Mouse (Mus musculus) heart, postnatal 4 days (tissue): Measurements from ENCODE around the gene Jpt2. TPM values are rescaled to one million over a fixed set of nuclear protein-coding genes. Genes with fewer than 3 reads are reported as not detected.
A peak's percentile ranks its signal among the peaks of the same experiment; 100 is the strongest.
"Not testable (repeated sequence)": the region's sequence is repeated elsewhere in the genome, so short reads cannot be mapped to it uniquely, and the experiment has no call there.

Experiments
- DNase-seq: peaks from one replicate; pipeline ENCODE4 v3.0.0; 2021
- total RNA-seq, 2 experiments: library from RNA; stranded (reverse); gene quantifications; 2 replicates each; pipeline ENCODE4 v1.2.3; 2021

The Jpt2 gene
- 10 to 100 TPM; 43.6 to 49.9 TPM for total RNA-seq

DNA sequence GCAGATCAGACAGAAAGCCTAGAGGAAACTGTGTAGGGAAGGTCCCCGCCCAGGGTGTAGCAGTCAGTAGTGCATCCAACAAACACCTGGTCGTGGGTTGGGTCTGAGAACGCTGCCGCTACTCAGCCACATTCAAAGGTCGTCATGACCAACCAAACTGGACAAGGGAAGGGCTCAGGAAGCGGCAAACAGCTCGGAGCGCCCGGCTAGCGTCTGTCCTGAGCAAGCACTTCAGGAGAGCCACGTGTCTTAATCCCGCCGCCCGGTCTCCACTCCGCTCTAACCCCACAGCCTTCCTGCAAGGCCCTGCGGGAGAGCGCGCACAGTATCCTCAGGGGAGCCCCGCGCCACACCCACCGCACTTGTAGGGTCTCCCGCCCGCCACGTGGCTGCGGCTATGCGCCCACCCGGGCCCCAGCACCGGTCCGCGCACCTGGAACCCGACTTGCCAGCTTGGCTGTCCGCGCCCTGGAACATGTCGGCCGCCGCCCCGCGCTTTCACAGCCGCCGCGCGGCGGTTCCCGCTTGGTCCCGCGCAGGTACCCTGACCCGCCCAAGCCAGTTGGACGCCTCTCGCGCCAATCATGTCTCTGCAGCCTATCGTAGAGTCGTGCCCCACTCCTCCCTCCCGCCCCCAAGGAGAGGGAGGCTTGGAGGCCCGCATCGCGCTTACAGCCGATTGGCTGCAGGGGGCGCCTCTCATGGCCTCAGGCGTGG, at the start of gene Jpt2:
Jpt2 (minus strand) TSS at position 555 of the 717 bp plus-strand sequence.
- peak; percentile 99 for DNase-seq

DNA sequence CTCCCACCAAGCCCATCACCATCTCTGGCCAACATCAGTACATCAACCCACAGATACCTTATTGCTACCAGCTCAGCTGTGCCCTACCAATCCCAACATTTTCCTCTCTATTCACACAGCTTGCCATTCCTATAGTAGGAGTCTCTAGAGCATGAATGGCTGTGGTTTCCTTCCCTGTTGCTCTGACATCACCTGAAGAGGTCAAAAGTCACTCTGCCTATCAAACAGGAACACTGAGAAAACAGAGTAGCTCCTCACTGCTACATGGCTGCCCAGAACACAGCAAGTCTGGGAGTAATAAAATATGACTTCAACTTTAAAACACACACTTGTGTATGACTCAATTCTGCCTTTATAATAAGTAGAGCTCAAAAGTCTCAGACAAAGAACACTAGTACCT, 47.0 kb upstream of the Jpt2 start:
- DNase-seq: no peak

DNA sequence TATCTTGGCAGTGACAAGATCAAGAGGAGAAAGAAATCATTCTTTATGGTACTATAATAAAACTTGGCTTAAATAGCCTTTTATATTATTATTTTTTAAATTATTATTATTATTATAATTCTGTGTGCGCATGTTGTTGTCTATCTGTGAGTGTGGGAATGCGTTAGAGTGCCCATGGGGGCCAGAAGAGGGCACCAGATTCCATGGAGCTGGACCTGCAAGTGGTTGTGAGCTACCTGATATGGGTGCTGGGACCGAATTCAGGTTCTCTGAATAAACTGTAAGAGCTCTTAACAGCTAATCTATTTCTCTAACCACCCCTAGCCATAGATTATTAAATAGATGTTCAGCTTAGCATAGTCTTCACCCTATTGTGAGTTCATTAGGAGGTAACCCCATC, 44.6 kb upstream of the Jpt2 start:
- no peak for DNase-seq

DNA sequence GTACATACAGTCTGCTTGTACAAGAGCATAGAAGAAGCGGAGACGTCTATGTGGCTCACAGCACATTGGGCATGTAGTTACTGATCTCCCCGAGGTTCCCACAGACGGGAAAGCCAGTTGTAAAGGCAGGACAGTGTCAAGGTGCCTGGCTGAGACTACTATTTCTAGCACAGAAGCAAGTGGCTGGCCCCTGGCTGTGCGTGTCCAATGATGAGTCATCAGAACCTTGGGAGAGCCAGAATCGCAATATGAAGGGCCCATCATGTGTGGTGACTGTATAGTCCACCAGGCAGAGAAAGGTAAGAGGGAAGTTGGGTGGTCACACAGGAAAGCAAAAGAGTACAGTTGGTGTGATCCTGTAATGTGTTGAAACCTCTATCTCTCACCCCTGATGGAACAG, 34.2 kb upstream of the Jpt2 start:
- DNase-seq: no peak

DNA sequence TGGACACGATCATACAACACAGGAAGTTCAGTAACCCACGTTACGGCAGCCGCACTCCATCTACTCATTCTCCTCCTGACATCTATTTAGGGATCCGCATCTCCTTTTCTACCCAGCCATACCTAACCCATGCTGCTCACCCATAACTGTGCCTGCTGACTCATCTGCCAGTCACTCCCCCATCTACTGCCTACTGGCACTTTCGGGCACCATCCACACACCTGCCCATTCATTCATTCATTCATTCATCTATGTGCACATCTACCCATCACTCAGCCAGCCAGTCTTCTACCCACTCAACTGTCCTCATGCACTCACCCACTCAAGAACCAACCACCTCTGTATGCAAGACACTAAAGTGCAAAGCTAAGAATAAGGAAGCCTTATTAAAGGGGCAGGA, 26.7 kb upstream of the Jpt2 start:
- DNase-seq: no peak

DNA sequence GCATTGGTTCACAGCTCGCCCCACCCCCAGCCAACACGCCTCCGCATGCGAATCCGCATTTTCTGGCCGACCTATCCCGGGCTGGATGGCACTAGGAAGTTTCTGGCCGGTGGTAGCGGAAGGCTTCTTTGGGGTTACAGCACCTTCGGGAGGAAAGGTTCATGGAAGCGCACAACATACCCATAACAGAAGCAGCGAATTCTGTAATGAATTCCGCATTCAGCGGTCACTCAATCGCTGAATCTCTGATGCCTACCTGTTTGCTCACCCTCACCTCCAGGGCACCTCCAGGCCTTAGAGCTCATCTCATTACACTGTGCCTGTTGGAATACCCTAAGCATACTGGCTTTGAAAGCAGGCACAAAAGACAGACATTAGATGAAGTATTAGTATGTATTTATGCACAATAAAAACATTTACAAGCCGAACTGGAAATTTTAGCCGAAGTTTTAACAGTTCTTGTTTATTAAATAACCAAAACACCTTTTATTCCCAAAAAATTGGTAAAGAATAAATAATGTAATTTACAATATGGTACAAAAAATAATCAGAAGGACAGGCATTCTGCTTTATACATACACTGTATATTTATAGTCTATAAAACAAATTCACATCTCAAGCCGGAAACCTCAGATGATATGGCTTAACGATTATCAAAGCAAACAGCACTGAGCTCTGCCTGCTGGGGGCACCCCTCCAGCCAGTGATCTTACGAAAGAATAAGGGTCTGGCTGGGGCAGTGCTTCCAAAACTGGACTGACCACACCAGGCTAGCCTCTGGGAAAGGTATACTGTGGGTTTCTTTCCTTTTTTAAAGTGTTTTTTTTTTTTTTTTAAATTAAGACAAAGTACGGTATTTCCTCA, 595 bp upstream of the Jpt2 start:
- no peak for DNase-seq

DNA sequence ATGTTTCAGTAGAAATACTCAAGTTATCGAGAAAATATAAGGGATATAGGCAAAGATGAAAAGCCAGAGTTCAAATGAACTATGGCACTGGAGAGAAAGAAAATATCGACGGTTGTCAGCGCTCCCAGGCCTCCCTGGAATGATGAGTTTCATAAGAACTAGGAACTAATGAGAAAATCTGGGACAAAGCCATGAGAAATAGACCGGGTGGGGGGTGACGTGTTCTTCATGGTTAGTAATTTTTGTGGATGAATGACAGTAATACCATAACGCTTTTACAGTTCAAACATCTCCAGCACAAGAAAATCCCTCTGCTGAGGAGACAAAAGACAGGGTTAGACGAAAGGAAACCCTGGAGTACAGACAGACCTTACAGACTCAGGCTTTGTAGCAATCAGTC, 1.1 kb downstream of the Jpt2 start:
- DNase-seq: no peak

DNA sequence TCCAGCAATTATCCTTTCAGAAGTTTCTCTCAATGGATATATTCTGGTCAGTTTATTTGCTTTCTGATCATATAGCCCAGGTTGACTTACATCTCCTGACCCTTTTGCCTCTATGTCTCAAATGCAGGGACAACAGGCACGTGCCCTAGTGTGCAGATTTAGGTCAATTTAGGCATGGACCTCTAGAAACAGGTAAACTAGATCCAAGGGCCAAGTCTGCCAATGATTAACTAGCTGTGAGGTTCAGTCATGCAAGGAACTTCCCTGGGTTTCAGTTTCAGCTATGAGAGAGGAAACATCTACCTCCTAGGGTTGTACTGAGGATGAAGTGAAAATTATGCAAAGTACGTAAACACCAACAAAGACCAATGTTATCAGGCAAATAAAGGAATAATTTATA, 7.2 kb downstream of the Jpt2 start:
- no peak for DNase-seq

DNA sequence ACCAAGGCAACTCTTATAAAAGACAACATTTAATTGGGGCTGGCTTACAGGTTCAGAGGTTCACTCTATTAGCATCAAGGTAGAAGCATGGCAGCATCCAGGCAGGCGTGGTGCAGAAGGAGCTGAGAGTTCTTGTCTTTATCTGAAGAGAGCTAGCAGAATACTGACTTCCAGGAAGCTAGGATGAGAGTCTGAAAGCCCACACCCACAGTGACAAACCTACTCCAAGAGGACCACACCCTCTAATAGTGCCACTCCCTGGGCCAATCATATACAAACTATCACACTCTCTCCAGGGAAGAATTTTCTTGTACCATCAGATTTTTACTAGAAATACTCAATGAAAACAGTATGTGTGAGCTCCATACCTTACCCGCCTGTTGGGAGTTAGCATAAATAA, 9.8 kb downstream of the Jpt2 start:
- DNase-seq: no peak

DNA sequence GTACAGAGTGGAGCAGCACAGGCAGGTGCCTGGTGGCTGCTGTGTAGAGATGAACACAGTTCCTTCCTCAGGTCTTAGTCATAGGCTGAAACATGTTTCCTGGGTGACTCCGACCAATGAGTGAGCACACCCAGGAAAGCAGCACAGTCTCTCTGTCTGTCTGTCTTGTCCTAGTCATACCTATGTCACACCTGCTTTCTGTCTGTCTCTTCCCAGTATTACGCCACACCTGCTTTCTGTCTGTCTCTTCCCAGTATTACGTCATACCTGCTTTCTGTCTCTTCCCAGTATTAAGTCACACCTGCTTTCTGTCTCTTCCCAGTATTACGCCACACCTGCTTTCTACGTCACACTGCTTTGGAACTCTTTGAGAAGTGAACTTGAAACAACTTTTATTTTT, 12.3 kb downstream of the Jpt2 start:
- DNase-seq: no peak

DNA sequence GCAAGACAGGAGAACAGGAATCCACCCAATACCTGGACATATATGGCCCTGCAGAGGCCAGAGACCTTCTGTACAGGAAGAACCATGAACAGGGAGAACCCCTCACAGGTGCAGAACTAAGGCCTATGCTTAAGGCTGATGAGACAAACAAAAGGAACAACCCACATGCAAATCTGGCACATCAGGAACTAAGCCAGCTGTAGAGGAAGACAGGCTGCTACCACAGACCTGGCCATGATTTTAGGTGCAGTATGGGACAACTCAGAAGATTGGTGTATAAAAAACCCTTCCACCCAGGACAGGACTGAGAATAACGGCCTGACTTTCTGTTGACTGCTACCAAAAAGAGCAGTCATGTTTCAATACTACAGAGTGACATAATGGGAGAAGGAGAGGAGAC, 16.9 kb downstream of the Jpt2 start:
- not testable (repeated sequence) for DNase-seq

DNA sequence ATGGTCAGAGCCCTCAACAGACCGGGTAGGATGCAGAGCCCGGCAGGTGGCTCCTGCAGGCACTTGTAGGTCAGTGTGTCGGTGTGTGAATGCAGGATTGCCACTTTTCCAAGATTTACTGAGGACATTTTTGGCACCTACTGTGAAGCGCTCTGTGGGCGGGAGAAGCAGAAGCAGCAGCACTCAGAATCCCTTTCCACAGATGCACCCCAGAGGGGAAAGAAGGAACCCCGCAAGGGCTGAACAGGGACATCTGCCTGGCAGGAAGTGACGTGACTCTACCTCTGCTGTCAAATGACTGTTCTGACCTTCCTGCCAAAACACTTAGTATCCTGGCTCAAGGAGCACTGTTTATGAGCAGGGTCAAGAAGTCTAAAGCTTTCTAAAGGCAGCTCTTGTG, 17.5 kb downstream of the Jpt2 start:
- no peak for DNase-seq

DNA sequence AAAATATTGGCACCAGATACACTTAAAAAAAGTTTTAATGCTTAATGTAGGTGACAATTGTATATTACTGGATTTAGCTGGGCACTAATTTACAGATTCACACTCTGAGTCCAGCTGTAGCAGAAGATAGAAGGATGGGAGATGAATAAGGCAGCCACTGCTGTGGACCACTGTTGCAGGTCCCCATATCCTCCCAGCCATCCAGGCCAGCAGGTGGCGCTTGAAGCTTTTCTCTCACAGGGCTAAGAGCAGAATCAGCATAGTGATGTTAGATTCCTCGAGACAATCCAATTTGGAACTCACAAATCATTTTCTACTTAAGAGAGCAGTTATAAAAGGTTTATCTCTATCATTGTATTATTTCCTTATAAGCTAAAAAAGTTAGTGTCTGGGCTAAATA, 18.0 kb downstream of the Jpt2 start:
- peak; percentile 61 for DNase-seq

DNA sequence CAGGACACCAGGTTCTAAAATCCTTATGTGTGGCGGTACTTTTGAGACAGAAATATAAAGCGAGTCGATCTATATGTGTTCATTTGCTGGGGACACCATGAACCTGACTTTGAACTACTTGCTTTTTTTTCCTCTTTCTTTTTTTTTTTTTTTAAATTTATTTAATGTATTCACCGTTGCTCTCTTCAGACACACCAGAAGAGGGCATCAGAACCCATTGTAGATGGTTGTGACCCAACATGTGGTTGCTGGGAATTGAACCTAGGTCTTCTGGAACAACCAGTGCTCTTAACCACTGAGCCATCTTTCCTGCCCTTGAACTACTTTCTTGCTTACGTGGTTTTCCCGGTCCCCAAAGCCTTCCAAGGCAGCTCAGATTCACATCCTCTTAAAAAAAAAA, 23.2 kb downstream of the Jpt2 start:
- no peak for DNase-seq

DNA sequence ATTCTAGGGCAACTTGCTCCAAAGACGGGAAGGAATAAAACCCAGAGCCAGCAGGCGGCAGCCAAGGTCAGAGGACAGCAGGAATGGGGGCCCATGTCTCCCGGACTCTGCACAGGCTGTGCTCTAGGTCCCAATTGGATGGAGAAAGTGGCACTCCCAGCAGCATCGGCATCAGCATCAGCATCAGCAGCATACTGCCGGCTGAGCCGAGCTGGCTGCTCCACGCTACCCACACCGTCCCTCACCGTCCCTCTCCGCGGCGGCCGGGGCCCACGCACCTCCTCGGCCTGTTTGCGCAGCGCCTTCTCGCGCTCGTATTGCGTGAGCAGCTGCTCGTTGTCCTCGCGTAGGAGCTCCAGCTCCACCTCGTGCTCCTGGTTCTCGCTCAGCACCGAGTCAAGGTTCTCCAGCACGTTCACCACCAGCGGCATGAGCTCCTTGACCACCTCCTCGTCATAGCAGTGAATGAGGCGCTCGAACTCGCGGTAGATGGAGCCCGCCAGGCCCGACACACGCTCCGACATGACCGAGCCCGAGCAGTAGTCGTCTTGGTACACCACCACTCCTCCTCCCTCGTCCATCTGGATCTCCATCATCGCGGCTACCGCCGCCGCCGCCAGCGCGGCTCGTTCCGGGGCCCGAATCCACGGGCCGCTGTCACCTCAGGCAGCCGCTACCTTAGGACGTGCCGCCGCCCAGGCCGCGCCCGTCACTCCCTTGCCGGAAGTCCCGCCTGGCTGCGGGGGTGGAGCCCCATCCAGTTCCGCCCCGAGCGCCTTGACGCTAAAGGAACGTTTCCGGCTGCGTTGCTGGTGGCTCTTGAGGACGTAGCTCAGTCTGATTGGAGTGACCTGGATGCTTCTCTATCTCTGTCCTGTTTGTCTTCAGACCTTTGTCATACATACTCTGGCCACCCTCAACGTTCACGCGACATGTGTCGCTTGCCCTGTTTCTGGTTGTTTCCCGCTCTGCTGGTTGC, 23.9 kb downstream of the Jpt2 start, which contains the start of gene Mapk8ip3:
Mapk8ip3 (minus strand) TSS at position 719 of the 979 bp plus-strand sequence.
- peak; percentile 97 for DNase-seq

DNA sequence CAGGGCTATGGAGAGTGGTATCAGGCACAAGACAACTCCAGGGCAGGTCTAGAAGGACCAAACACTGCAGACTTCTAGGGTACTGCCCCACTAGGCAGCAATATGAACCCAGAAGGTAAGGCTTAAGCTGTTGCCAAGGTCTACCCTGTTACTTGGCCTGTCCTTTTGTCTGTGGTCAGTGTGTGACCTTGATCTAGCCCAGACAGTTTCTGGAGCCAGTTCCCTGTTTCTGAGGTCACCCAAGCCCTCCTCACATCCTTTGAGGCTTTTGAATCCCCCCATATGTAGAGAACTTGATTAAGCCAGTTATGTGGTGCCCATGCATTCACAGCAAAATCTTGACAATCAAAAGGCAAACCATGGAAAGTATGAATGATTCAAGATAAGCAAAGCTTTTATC, 24.8 kb downstream of the Jpt2 start:
- no peak for DNase-seq

DNA sequence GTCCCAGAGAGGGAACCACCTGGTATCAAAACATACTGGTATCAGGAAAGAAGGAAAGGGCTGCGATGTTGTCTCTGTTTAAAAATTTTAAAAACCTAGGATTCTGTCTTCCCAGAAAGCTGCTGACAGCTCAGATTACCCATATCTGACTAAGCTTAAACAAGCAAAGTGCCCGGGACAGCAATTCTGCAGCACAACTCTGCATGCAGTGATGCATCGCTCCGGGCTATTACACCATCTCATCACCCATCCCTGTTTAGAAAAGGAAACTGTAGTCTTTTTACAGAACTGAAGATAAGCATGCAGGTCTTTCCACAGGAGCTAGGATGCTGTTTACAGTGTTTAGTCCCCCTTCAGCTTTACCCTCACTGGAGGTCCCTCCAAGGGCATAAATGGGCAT, 25.6 kb downstream of the Jpt2 start:
- no peak for DNase-seq

DNA sequence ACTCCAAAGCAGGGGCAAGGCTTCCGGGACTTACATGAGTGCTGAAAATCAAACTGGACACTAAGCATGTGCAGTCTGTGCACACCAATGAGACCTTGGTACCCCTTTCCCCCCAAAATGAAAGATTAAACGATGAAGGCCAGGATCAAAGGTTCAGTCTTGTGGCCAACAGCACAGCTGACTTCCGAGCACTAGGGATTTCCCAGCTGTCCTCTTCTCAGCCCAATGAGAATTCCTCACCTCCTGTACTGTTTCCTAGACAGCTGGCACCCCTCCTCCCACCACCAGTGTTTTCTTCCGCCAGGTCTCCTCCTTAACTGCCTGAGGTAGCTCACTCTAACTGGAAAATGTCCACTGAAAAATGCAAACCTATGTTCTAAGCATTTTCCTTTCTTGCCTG, 27.3 kb downstream of the Jpt2 start:
- no peak for DNase-seq

DNA sequence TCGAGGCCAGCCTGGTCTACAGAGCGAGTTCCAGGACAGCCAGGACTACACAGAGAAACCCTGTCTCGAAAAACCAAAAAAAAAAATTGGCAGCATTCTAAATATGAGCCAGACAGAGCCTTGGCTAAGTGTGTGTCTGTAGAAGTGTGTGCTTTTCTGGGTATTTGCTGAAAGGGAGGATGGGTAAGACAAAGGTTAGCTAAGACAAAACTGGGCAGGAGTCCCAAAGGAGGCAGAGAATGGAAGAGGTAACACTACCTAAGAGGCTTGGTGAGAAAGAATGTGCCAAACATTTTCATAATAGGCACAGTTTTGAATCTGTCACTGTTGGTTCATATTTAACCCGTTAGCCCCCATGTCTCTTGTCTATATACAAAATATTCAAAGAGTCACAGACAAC, 28.1 kb downstream of the Jpt2 start:
- no peak for DNase-seq

DNA sequence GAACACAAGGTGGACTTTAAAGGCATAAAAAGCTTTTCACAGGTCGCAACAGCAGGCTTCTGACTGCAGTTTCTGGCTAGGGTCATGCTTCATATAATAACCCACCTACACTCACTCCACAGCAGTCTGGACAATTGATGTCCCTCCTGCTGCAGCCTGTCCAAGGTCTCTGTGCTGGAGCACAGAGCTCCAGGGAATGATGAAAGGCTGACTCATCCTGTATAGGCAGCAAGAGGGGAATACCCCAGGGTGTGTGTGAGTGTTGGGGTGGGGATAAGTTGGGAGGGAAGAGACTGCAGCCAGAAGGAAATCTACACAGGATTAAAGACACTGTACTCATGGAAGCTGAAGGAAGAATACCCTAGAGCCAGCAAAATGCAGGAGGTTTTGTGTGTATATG, 31.0 kb downstream of the Jpt2 start:
- DNase-seq: no peak

DNA sequence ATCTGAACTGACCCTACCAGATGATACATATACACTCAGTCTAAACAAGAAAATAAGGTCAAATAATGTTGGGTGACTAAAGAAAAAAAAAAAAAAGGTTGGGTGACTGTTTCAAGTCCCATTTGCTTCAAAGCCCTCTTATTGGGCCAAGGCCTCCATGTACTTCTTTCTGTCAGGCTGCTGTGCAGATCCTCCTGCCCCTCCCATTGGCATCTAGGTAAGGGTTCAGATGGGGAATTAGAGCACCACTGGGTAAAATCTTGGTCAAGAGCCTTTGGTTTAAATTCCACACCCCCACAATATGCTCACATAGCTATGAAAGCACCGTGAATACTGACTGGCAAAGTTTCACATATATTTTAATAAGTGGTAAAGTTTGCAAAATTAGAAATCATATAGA, 37.2 kb downstream of the Jpt2 start:
- DNase-seq: no peak

DNA sequence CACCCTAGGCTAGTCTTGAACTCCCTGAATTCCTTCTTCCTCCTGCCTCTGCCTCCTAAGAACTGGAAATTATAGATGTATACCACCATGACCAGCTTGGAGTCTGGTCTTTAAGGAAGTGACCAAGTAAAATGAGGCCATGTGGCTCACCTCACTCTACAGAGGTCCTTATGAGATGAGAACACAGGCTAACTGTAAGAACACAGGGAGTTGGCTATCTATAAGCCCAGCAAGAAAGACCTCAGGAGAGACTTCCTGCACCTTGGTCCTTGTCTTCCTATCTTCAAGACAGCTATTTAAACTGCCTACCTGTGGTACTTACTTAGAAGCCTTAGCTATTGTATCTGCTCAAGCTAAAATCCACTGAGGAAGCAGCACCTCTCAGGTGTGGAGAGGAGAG, 46.5 kb downstream of the Jpt2 start:
- DNase-seq: no peak

DNA sequence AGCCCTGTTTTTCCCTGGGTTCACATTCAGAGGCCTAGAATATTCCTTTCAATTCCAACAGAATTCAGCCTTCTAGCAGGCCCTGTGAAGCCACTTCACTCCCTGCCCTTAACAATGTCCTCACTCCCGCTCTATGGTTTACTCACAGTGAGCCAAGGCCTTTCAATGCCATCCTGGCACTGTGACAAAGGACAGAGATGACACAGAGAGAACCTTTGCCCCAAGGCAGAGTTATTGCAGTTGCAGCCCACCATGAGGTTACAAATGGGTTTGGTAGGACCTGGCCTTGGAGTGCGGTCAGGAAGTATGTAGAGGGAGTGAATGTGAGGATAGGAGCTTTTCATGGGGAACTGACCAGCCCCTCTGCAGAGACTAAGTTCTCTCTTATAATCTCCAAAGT, 52.9 kb downstream of the Jpt2 start:
- no peak for DNase-seq
